In genomic region chr1:23520113-23520512, GRCm38 (mm10) we compare ENCODE assay signal across 12 mouse cellular contexts.
"Had no signal": no experiment of that assay in that cellular context is flagged by ENCODE, and none has a peak within 500 bp of the region (broad histone marks: within the 10 kb centered on the region; RNA-seq: fewer than 3 reads in every experiment).

No protein-coding gene starts in this region.

- DNase-seq: kidney, postnatal 25 days; layer of hippocampus, adult 9-11 months; liver; lung, adult 18-20 months; lung, postnatal 10 days; lung, postnatal 36 days; right cerebral cortex, adult 18-20 months; right cerebral cortex, postnatal 14 days; right cerebral cortex, postnatal 4 days; thymus, adult 2 months; thymus, postnatal 14 days; thymus, postnatal 4 days had no signal
